Mouse (Mus musculus) fibroblast of lung, adult 2 months (primary cell): ENCODE measurements around the gene Enpp3.

Experiments used
- DNase-seq: peaks from one replicate; pipeline ENCODE4 v3.0.0-alpha.2; 2011; ENCODE audit warnings: low read depth

Enpp3 gene

GRCm38 (mm10) chr10:24842676-24843075 lies at the start of gene Enpp3:
Enpp3 (minus strand) TSS chr10:24842823.
- DNase-seq = no peak

GRCm38 (mm10) chr10:24888343-24888742 lies 45.7 kb upstream of the Enpp3 start:
- DNase-seq = no peak

GRCm38 (mm10) chr10:24886008-24886407 lies 43.4 kb upstream of the Enpp3 start:
- DNase-seq = no peak

GRCm38 (mm10) chr10:24873624-24874023 lies 31.0 kb upstream of the Enpp3 start:
- DNase-seq = no peak

- peak; percentile 100 for DNase-seq
Observed at GRCm38 (mm10) chr10:24869760-24870290, 27.2 kb upstream of the Enpp3 start, which contains the start of gene Med23. Med23 (plus strand) TSS chr10:24869986.

GRCm38 (mm10) chr10:24864434-24864833 lies 21.8 kb upstream of the Enpp3 start:
- no peak for DNase-seq

- DNase-seq = no peak
Observed at GRCm38 (mm10) chr10:24863146-24863545, 20.5 kb upstream of the Enpp3 start.

- DNase-seq = no peak
Observed at GRCm38 (mm10) chr10:24841998-24842397, 625 bp downstream of the Enpp3 start.

GRCm38 (mm10) chr10:24840795-24841194 lies 1.8 kb downstream of the Enpp3 start:
- no peak for DNase-seq

GRCm38 (mm10) chr10:24836366-24837038 lies 6.1 kb downstream of the Enpp3 start:
- DNase-seq = no peak

GRCm38 (mm10) chr10:24835702-24836342 lies 6.8 kb downstream of the Enpp3 start:
- DNase-seq = peak; percentile 43

- DNase-seq = no peak
Observed at GRCm38 (mm10) chr10:24834634-24835371, 7.8 kb downstream of the Enpp3 start.

GRCm38 (mm10) chr10:24832306-24832705 lies 10.3 kb downstream of the Enpp3 start:
- no peak for DNase-seq

- no peak for DNase-seq
Observed at GRCm38 (mm10) chr10:24831377-24832095, 11.1 kb downstream of the Enpp3 start.

- no peak for DNase-seq
Observed at GRCm38 (mm10) chr10:24830448-24830847, 12.2 kb downstream of the Enpp3 start.

GRCm38 (mm10) chr10:24828136-24828535 lies 14.5 kb downstream of the Enpp3 start:
- DNase-seq = no peak

GRCm38 (mm10) chr10:24826130-24826529 lies 16.5 kb downstream of the Enpp3 start:
- DNase-seq = no peak

- DNase-seq = no peak
Observed at GRCm38 (mm10) chr10:24825456-24826081, 17.1 kb downstream of the Enpp3 start.

- DNase-seq = no peak
Observed at GRCm38 (mm10) chr10:24824621-24825020, 18.0 kb downstream of the Enpp3 start.

GRCm38 (mm10) chr10:24823697-24824535 lies 18.7 kb downstream of the Enpp3 start:
- no peak for DNase-seq

- DNase-seq = no peak
Observed at GRCm38 (mm10) chr10:24823265-24823664, 19.4 kb downstream of the Enpp3 start.
